Mouse (Mus musculus) cerebellum, adult (tissue): Measurements from ENCODE around the gene Ift81.
"Not testable (repeated sequence)": the region's sequence is repeated elsewhere in the genome, so short reads cannot be mapped to it uniquely, and the experiment has no call there.

Experiments
- ATAC-seq: cut with Nextera tagmentation; 2 replicates; pipeline ENCODE4 v1.9.2; 2017; ENCODE audit warnings: mild to moderate bottlenecking, moderate library complexity, mixed read lengths; ENCODE audit not compliant: insufficient number of reproducible peaks, low FRiP score, low TSS enrichment

Ift81 gene

DNA sequence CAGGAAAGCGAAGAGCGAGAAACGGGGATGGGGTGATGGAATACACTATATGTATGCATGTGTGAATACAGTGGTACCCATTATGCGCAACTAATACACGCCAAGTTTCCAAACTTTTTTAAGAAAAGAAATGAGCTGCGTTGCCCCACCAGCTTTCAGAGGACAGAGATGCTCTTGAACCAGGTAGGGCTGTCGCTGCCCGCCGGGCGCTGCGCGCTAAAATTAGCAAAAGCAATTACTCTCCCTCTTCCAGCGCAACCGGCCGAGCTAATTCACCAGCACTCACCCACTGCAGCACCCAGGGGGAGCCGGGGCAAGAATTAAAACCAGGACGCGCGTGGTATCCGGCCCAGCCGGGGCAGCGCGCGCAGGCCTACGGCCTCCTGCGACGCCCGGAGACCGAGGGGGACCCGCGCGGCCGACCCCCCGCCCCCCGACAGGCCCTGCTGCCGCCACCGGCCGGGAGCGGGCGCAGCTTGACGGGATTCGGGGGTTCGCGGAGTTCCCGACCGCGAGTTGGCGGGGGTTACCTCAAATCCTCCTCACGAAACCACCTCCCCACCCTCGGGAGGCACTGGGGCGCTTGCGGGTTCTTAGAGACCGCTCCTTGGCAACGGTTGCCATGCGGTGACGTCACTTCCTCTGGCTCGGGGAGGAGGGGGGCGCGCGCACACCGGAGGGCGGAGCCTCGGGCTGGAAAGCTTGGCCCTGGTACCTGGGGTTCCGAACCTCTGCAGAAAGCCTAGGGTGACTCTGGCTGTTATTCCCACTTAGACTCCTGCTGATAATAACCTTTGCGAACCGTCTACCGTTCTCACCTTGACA lies at the start of gene Ift81:
Gene Ift81, minus strand, starts transcription at position 611 of the 825 bp plus-strand sequence.
- peak; percentile 87 for ATAC-seq

DNA sequence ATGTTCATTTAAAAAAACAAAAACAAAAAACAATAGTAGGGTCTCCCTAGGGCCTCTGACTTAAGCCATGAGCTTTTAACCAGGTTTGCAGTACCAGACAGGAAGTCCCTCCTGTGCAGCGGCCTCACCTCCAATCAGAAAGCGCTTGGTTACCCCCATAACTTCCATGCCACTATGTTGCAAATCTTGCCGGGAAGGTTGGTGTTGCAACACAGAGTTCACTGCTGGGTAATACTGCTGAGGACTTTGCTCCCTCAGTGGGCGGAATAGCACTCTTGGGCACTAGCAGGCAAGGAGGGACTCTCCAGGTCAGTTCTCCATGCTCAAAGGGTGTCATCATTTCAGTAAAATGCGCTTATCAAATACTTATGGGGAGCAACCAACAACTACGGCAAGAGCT lies 48.2 kb upstream of the Ift81 start:
- ATAC-seq: no peak

DNA sequence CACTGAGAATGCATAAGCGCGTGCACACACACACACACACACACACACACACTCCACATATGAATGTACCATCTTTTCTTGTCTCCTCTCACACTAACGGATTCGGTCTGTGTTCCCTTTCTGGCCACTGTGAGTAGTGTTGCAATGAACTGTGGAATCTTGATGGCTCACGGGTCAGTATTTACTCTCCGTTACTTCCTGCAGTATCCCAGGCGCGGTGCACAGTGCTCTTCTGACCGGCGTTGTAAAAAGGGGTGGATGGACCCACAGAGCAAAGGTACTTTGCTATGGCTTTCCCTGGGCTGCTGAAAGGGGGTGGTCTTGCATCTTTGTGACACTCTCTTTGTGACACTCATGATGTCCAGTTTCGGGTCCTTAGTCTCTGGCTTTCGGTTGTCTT lies 42.5 kb upstream of the Ift81 start:
- ATAC-seq: no peak

DNA sequence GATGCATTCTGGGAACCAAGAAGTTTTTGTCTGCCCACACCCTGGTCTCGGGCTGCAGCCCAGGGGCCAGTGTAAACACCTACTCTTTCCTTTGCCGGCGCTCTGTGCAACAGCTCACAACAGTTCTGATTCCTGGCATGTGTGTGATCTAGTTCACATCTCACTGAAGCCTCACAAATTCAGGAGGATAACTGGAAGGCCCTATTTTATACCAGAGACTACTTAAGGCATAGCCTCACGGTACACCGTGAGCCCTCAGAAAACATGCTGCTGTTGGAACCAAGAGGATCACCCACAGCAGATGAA lies 39.9 kb upstream of the Ift81 start:
- ATAC-seq: no peak

DNA sequence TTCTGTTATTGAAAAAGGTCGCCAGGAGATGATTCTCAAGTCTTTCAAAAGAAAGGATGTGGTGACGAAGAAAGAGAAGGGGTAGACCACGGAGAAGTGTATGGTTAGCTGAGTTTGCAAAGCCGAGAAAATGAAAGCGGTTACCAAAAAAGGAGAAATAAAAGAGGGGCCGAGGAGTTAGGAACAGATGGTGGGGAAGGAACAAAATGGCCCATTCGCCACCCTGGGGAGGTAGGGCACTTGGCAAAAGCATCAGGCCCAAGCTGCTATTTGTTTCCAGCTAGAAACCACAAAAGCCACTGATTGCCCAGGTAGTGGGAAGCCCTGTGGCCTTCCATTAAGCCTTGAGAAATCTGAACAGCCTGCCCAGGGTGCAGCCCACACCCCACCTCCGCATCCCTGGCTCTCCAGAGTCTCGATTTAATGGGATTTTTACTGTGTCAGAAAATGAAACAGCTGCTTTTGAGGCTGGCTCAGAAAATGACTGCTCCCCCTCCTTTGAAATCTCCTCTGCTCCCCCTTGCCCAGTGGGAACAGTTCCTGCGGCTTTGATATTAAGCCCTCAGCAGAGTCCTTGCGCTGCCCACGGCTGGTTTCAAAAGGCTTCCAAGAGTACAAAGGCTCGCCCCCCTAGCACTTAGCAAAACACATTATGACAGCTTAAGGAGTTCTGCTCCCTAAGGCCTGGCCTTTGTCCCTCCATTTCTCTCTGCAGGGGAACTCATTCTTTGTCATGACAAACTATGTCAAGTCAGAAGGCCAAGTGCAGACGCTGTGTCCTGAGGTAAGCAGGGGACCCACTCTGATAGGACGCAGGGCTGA lies 39.3 kb upstream of the Ift81 start:
- peak; percentile 78; the same call in 1 of the 2 replicates for ATAC-seq

DNA sequence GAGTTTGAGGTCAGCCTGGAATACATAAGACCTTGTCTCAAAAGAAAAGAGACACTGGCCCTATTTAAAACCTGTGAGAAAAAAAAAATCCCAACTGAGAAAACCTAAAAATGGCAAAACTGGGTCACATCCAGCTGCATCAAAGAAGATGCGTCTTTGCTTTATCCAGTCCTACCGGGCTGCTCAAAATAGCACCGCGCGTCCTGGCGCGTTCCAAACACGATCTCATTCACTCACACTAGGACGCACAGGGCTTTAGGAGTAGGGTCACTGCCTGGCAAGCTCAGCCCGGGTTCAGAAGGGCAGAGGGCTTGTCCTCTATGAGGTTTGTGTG lies 38.8 kb upstream of the Ift81 start:
- 0 out of 2 replicates have a peak, but pooled peaks have one; percentile 31 for ATAC-seq

DNA sequence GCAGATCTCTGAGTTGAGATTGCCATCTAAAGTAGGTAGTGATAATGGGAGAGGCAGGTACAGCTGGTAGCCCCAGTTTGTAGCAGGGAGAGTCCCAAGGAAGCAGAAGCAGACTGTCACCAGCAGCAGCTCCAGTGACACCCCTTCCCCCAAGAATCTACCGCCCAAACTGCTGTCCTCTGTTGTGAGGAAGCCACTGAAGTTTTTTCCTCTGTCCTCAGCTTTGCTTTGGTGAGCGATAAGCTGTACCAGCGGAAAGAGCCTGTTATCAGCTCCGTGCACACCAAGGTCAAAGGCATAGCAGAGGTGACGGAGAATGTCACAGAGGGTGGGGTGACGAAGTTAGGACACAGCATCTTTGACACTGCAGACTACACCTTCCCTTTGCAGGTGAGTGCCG lies 38.2 kb upstream of the Ift81 start:
- no peak for ATAC-seq

DNA sequence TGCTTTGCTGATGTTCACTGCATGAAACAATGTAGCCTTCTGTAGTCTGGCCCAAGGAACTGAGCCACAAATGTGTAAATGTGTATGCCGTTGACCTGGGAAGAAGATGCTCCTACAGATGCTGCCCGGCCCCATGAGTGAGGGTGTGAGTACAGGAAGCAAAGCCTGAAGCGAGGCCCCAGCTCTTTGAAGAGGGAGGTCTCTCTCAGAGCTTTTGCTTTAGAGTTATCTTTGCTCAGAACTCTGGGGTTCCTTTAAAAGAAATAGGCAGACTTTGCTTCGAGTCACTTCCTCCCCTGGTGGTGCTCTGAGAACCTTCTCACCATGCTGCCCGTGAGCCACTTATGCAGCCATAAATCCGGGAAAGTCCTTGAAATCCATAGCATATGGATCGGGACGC lies 35.8 kb upstream of the Ift81 start:
- no peak for ATAC-seq

DNA sequence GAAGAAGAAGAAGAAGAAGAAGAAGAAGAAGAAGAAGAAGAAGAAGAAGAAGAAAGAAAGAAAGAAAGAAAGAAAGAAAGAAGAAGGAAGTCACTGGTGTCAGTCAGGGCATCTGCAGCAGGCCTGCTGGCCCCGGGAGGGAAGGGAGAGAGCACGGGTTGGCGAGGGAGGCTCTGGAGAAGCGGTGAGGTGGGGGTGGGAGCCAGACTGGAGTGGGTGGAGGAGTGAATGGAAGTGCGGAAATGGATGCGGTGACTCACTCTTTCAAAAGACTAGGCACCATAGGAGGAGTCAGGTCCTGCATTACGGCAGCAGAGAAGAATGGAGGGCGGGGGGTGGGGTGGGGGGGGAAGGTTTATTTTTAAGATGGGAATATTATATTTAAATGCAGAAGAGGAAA lies 34.9 kb upstream of the Ift81 start:
- ATAC-seq: no peak

DNA sequence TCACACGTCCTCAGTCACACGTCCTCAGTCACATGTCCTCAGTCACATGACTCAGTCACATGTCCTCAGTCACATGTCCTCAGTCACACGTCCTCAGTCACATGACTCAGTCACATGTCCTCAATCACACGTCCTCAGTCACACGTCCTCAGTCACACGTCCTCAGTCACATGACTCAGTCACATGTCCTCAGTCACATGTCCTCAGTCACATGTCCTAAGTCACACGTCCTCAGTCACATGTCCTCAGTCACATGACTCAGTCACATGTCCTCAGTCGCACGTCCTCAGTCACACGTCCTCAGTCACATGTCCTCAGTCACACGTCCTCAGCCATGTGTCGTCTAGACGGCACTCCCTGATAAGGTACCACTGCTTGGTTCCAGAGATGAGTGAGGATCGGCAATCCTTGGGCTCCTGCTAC lies 33.6 kb upstream of the Ift81 start:
- not testable (repeated sequence) for ATAC-seq

DNA sequence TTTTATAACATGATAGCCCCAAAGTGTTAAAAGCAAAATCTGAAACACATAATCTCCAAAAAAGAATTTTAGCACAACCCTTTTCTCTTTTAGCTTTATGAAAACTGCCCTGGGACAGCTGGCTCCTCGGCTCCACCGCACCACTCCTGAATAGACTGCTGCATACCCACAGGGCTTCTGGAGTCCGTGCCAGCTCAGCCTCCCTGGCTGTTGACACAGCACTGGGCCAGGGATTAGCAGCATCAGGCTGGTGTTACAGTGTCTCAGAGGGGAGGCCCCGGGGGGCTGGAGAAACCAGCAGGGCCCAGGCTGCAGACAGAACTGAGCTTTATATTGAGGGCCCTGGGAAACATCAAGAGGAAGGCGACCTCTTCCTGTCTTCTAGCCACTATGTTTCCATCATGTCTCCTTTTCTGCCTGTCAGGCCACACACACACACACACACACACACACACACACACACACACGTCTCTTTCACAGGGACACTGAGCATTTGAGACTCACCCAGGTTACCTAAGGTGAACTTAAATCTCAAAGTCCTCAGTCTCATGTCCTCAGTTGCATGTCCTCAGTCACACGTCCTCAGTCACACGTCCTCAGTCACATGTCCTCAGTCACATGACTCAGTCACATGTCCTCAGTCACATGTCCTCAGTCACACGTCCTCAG lies 33.1 kb upstream of the Ift81 start:
- no peak for ATAC-seq

DNA sequence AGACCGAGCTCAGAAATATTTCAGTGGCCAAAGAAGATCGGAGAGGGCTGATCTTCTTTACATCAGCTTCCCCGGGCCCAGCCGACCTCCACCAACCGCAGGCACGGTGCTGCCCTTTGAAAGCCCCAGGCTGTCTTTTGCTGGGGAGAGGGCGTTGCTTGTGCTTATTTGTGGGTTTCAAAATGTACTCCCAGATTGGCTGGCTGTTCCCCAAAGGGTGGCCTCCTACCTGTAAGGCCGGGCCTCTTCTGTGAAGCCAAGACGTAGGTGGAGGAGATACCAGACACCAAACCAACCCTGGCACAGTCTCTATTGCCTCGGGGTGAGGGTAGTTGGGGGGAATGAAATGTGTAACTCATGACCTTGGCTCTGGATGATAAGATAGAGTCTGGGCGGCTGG lies 31.7 kb upstream of the Ift81 start:
- no peak for ATAC-seq

DNA sequence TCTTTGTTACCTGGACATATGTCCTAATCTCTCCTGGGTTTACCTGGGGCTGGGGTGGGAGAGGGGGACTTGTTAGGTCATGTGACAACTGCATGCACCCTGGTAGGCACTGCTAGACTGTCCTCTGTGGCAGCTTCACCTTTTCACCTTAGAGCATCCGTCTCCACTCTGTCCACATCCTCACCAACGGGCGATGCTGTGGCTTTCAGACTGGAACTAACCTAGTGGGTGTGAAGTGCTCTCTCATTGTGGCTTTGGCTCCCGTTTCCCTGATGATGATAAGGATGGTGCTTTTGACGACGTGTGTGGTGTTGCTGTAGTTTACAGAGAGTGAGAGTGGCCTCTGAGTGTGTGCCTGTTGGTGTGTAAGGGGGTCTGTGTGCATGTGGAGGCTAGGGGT lies 31.0 kb upstream of the Ift81 start:
- no peak for ATAC-seq

DNA sequence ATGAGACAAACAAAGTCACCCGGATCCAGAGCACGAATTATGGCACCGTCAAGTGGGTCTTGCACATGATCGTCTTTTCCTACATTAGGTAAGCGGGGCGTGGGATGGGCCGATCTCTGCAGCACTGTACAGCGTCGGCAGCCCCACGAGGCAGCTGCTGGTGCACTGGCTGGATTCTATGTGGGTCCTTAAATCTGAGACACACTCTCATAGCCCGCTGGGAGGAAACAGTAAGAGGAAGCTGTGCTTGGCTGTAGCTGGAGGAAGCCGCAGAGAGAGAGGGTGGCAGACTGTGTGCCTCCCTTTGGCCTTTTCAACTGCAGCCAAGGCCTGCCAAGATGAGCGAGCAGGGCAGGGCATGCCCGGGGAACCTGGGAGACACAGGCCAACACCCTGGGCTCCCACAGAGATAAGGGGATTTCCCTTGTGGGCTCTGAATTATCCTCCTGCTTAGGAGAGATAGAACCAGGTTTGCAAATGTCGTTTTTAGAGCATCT lies 29.8 kb upstream of the Ift81 start:
- peak; percentile 36; the same call in 1 of the 2 replicates for ATAC-seq

DNA sequence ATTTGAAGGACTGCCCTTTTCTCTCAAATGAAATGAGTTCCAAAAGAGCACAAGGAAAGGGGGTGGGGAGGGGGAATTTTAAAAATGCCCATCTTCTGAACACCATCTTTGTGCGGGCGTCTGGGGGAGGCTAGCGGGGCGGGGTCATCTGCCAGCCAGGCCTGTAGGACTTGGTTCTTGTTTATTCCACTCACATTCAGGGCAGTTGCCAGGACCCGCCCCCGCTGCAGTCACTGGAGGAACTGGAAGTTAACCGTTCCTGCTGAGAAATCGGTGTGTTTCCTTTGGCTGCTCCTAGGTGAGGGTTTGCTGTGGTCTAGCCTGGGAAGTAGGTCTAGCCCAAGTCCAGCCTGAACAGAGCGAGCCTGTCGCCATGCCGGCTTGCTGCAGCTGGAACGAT lies 29.4 kb upstream of the Ift81 start, which contains the start of gene P2rx7:
Gene P2rx7, plus strand, starts transcription at position 211 of the 400 bp plus-strand sequence.
- no peak for ATAC-seq

DNA sequence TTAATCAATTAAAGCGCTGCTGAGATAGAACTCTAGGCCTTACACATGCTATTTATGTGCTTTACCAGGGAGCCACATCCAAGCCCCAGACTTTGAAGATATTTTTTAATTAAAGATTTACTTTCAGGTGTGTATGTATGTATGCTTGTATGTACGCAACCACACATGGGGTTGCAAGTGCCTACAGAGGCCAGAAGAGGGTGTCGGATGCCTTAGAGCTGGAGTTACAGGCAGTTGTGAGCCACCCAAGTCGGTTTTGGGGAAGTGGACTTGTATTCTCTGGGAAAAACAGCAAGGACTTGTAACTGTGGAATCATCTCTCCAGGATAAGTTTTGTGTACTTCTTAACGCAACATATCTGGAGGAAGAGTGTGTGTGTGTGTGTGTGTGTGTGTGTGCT lies 25.7 kb upstream of the Ift81 start:
- ATAC-seq: no peak

DNA sequence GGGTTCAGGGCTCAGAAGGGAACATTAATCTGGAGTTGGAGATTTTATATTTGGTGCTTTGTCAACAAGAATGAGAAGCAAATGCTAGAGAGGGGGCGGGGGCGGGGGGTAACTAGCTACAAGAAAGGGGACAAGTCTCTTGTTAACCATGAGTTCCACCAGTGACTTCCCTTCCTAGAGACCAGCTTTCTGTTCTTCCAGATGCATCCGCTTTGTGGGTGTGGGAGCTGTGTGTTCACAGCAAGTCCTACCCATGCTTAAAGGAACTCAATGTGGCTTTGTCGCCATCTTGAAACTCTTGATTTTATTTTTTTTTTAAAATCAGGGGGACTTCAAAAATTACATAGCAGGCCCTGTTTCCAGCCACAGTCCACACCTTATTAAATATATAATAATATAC lies 25.2 kb upstream of the Ift81 start:
- no peak for ATAC-seq

DNA sequence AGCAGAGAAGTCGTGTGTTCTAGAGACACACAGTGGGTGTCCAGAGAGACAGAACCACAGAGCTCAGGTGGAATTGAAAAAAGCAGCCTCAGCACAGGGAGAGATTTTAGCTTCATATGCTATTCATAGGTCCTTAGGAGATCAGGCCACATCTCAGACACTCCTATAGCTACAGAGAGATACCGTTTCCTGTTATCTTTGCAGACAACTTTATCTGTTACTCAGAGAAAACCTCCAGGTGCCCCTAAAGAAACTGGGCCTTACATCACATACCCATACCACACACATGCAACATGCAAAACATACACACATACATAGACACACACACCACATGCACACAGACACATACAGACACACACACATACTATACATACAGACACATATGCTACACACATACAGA lies 24.0 kb upstream of the Ift81 start:
- ATAC-seq: no peak

DNA sequence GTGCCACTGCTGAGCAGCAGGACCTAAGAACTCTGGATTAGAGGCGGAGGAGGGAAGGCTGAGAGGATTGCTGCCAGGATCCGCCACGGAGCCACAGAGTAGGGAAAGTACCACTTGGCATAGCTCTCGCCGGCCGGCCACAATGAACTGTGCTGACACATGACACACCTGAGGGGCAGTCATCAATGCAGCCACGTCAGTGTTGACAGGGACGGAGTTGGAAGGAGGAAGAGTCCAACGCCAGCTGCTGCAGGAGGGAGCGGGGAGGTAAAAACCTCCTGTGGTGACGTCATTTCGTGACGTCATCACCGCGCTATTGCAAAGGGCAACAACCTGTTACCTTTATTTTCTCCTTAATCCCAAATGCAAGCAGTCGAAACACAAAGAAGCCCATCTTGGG lies 22.6 kb upstream of the Ift81 start:
- no peak for ATAC-seq

DNA sequence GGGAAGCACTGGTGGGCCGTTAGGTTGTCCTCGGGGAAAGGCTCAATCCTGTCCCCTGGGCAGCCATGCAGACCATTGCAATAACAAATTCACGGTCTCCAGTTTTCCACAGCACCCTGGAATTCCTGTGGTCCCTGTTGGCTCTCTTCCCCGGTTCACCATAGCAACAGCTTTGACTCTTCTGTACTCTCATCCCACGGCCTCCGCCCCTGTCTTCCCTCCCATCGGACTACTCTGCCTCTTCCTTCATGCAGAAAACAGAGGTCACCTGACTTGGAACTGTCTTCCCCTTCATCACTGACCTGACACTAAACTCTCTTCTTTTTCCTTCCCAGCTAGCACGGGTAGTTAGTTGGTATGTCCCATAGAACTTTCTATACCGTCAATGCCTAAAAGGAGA lies 22.0 kb upstream of the Ift81 start:
- no peak for ATAC-seq

DNA sequence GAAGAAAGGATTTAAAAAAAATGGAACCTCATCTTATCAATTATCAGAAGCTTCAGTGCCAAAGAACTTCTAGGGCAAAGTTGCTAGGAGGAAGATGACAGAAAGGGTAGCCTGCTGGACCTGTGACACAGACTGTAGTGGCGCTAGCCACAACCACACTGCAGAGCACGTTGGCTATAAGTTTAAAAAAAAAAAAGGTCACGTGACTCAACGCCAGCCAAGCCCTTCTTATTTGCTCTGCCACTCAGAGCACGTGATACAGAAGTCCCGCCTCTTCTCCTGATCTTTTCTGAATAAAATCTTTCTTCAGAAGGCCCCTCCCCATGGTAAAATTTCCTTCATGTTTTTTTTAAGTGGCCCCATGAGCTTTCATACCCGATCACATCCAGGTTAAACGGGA lies 20.9 kb upstream of the Ift81 start:
- ATAC-seq: no peak
